Mouse (Mus musculus): ENCODE data around the gene Nxpe4. TPM values are rescaled to one million over a fixed set of nuclear protein-coding genes. Genes with fewer than 3 reads are reported as not detected.
A peak's percentile ranks its signal among the peaks of the same experiment; 100 is the strongest.

The Nxpe4 gene
- total RNA-seq, 2 experiments from 2014 or later: 3.0 to 3.1 TPM

DNA sequence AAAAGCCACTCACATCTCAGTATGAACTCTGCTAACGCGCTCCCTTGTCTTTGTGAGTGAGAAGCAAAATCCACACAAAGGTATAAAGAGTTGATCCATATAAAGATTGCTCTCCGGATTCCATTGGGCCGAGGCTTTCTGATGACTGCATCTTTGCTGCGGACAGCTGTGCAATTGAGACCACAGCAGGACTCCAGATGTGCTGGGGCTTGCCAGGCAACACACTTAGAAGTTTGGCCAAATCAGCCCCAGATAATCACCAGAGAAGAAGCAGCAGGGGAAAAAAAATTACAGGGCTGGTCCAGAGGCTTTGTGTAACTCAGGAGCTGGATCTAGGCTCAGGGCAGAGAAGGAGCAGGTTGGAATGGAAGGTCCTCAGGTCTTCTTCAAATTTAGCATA is 85.5 kb downstream of the Nxpe4 start:
- no peak overlapping the region for H3K4me3 ChIP-seq
- intact Hi-C loops (cut with DNase I): no loop called here
- no peak overlapping the region for H3K27ac ChIP-seq
- no peak for TF ChIP-seq CTCF (IDR thresholded peaks at IDR 0.05)
- no peak for DNase-seq

DNA sequence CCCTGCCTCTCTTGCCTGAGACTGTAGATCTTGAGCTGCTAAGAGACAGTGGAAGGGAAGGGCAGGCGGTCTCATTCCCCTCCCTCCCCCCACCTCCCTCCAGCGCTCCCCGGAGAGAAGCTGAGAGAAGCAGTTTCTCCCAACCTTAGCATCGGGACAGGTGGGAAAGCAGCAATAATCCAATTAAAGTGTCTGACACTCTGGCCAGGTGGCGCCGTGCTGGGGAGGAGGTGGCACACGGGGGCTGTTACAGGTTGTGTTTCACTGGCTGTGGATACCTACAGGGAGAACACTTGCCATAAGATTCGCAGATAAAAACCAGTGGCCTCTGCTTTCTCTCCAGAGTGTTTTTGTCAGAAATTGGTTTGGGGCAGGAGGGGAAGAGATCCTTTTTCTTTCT is 90.4 kb downstream of the Nxpe4 start:
- no peak for TF ChIP-seq CTCF (IDR thresholded peaks at IDR 0.05)
- intact Hi-C loops (cut with DNase I): no loop called here
- Histone ChIP-seq H3K27ac (no peak overlapping the region), H3K4me3 (no peak overlapping the region)
- no peak for DNase-seq

DNA sequence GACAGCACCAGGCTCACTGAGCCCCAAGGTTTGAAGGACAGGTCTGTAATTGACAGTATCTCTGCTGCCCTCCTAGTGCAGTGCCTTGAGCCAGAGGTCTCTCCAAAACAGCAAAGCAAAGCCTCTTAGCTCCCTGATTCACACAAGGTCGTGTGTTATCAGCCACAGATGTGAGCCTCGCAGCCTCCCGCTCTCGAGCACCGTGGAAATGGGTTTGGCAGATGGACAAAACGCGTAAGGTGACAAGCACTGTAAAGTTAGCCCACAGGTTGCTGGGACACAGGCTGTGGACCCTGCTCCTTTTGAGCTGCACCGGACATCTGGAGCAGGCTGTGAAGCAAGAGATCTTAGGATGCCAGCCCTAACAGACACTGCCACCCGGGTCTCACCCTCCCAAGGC is 95.2 kb downstream of the Nxpe4 start:
- intact Hi-C loops (cut with DNase I): no loop called here
- no peak overlapping the region for H3K4me3 ChIP-seq
- TF ChIP-seq CTCF (IDR thresholded peaks at IDR 0.05): no peak
- no peak overlapping the region for H3K27ac ChIP-seq
- no peak for DNase-seq

DNA sequence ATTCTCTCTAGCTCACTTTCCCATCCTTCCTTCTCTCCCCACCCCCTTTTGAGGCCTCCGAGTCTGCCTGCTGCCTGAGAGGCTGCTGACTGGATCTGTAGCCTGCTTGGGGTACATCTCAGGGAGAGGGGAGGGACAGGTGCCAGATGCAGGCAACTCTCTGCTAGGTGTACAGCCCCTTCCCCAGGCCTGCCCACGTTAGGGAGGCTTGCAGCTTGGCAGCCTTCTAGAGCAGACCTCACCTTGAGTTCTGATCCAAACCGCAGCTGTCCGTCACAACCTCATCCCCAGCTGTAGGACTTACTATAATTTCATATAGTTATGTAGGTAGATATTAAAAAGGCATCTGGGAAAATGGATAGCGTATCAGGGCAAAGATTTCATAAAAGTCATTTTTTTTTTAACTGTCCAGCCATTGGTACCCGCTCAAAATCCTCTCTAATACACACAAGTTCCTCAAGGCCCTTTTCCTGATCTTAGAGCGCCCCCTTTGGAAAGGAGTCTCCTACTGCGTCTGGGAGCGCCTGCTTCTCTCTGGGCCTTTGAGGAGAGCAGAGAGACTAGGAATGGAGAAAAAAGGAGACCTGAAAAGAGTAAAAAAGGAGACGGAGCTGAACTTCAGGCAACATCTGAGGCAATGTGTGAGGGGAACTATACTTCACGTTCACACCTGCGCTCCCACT is 96.1 kb downstream of the Nxpe4 start:
- Histone ChIP-seq H3K27ac (no peak overlapping the region), H3K4me3 (no peak overlapping the region)
- peak; percentile 34 for DNase-seq
- peak; percentile 74 for TF ChIP-seq CTCF (IDR thresholded peaks at IDR 0.05)
- intact Hi-C loops (cut with DNase I): no loop called here

DNA sequence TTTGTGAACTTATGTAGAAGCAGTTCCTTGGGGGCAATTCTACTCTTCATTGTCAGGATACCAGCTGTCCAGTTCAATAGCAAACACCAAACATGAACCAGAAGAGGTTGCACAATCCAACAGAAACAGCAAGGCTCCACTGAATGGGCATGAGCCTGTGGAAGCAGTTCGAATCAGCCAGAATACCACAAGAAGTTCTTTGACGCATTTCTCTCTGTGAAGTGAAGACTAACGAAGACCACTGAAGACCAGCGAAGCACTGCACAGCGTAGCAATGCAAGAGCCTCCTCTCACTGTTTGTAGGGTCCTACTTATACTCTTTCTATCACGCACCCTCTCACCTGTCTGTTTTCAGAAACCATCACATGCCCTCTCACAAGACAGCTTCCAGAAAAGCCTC is 102.8 kb downstream of the Nxpe4 start:
- intact Hi-C loops (cut with DNase I): loop anchor here (10.0 kb wide), 1 partner anchor 200 kb away; no protein-coding TSS in a partner anchor
- Histone ChIP-seq H3K4me3 (no peak overlapping the region), H3K27ac (no peak overlapping the region)
- TF ChIP-seq CTCF (IDR thresholded peaks at IDR 0.05): no peak
- DNase-seq: no peak

DNA sequence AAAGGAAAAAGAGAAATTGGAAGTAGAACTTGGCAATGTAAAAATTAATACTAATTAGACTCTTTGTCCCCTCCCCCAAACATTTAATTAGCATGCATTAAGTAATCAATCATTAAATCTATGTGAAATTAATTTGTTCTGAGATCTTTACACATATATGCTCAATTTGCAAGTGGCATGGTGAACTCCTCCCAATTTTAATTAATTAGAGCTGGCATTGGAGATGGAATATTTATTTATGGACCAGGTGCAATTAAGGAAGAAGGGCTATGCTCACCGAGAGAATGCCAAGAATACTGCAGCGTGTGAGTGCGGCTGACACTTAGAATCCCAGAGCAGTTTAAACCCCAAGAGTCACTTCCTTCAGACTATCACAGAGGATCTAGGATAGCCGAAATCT is 103.7 kb downstream of the Nxpe4 start:
- H3K27ac ChIP-seq: no peak overlapping the region
- DNase-seq: no peak
- TF ChIP-seq CTCF (IDR thresholded peaks at IDR 0.05): no peak
- H3K4me3 ChIP-seq: no peak overlapping the region
- intact Hi-C loops (cut with DNase I): loop anchor here (10.0 kb wide), 1 partner anchor 199 kb away; no protein-coding TSS in a partner anchor

DNA sequence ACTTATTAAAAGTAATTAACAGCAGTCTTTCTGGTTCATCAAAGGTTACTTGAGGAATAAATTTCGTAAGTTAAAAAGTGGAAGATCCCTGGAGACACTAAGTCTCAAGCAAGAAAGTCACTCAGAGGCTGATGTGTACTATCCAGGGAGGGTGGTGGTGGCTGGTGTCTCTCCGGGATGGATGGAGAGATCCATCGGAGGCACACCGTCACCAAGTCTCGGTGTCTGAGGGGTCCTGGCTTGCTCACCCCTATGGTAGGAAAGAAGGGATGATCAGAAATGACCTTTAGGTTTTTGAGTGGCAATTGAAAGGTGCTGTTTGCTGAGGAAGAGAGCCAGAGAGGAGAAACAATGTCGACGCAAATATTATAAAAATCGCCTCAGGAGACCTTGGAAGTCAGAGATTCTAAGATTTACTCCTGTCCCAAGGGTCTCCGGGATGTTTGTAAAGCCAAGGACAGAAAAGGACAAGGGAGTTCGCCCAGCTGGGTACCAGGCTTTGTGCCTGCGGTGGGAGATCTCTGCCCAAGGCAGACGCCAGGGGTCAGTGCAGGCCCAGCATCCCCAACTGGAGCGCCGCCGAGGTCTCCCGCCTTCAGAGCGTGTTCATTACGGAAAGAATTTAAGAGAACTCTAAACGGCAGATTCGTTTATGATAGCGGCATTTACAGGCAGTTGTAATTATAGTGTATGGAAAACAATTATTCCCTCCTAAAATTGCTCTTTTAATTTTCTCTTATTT is 104.6 kb downstream of the Nxpe4 start:
- DNase-seq: peak; percentile 86
- TF ChIP-seq CTCF (IDR thresholded peaks at IDR 0.05): peak; percentile 89
- H3K4me3 ChIP-seq: peak overlapping the region; percentile 79
- intact Hi-C loops (cut with DNase I): loop anchor here (1.0 to 10.0 kb wide), 3 partner anchors 88 to 320 kb away; no protein-coding TSS in a partner anchor
- H3K27ac ChIP-seq: peak overlapping the region; percentile 75

DNA sequence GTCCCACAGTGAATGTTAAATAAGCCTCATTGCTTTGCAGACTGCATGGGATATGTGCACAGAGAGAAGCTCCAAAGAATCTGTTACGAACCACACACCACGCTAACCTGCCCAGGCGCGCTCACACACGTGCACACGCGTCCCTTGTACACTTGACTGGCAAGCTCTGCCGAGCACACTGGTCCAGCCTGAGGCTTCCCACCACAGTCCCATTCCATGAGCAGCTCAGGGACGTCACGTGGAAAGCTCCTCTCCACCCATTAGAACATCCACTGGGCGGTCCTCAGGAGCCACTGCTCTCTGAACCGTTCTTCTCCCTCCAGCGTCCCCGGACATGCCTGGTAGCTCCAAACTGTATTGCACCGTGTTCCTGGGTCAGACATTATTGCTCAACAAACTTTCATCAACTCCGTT is 105.2 kb downstream of the Nxpe4 start:
- no peak for TF ChIP-seq CTCF (IDR thresholded peaks at IDR 0.05)
- Histone ChIP-seq H3K27ac (peak overlapping the region; percentile 75), H3K4me3 (peak overlapping the region; percentile 79)
- DNase-seq: peak; percentile 67
- intact Hi-C loops (cut with DNase I): loop anchor here (2.0 to 10.0 kb wide), 2 partner anchors 198 to 320 kb away; no protein-coding TSS in a partner anchor

DNA sequence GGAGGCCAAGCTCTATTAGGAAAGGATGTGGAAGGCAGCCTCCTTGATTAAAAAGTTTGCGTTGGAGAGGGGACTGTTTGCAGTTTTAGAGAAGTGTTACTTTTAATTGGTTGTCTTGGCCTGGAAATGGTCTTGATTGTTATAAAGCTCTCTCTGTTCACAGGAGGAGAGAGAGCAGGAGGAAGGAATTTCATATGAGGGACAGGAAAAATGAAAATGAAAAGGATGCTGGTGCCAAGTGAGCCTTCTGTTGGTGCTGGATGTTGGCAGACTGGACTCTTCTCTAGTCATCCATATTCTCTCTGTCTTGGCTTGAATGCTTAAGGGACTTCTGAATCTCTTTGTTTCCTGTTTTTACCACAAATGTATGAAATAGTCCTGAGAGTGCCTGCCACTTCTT is 106.1 kb downstream of the Nxpe4 start:
- intact Hi-C loops (cut with DNase I): loop anchor here (2.0 to 10.0 kb wide), 2 partner anchors 197 to 319 kb away; no protein-coding TSS in a partner anchor

DNA sequence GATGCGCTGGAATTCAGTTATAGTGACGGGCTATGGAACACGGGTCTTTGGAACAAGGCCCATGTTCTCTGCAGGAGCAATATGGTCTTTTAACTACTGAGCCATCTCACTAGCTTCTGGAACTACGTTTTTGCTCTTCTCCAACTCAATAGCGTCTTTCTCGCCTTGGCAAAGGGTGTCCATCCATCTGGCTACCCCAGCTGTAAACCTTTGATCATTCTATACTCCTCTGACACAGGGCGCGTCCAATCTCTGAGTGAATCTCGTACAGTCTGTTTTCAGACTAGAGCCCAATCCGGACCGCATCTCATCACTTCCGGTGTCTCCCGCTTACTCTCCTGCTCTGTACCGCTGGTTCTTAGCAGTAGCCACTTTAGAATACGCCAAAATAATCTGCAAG is 115.0 kb downstream of the Nxpe4 start:
- no peak for DNase-seq
- TF ChIP-seq CTCF (IDR thresholded peaks at IDR 0.05): no peak
- intact Hi-C loops (cut with DNase I): no loop called here
- Histone ChIP-seq H3K27ac (no peak overlapping the region), H3K4me3 (no peak overlapping the region)

More for the DNA sequence above, 106.1 kb downstream of the Nxpe4 start:
- DNase-seq: no peak
- H3K4me3 ChIP-seq: no peak overlapping the region
- TF ChIP-seq CTCF (IDR thresholded peaks at IDR 0.05): no peak
- H3K27ac ChIP-seq: peak overlapping the region; percentile 75

DNA sequence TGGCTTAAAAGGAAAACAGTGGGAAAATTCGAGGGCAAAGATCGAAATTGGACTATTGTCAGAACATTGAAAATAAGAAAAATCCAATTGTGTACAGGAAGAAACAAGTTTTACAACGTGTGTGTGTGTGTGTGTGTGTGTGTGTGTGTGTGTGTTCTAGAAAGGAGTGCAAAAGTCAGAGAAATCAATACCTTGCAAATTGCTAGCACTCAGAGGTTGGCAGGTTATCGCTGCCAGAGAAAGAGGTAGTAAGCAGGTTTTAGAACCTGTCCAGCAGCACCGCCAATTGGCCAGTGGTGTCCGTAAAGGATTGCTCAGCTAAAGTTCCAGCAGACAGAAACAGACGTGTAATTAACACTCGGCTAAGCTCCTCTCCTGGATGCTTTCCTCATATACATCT is 122.4 kb downstream of the Nxpe4 start:
- Histone ChIP-seq H3K27ac (no peak overlapping the region), H3K4me3 (no peak overlapping the region)
- DNase-seq: no peak
- intact Hi-C loops (cut with DNase I): no loop called here
- no peak for TF ChIP-seq CTCF (IDR thresholded peaks at IDR 0.05)

DNA sequence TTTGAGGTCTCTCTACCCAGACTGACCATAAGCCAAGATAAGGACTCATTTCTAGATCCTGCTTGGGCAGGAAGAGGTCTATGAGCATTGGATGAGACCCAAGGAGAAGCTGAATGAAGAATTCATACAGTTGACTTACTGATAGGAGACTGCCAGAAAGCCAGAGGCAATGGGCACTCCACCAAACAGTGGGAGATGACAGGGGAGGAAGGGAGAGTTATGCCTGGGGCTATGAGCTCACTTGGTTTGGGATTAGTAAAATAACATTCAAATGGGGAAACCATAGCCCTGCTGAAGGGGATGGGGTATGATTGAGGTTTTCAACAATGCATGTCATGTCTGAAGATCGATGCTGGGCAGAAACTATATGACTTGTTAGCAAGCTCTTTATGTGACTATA is 128.5 kb downstream of the Nxpe4 start:
- H3K4me3 ChIP-seq: no peak overlapping the region
- no peak for TF ChIP-seq CTCF (IDR thresholded peaks at IDR 0.05)
- DNase-seq: no peak
- intact Hi-C loops (cut with DNase I): no loop called here
- no peak overlapping the region for H3K27ac ChIP-seq

DNA sequence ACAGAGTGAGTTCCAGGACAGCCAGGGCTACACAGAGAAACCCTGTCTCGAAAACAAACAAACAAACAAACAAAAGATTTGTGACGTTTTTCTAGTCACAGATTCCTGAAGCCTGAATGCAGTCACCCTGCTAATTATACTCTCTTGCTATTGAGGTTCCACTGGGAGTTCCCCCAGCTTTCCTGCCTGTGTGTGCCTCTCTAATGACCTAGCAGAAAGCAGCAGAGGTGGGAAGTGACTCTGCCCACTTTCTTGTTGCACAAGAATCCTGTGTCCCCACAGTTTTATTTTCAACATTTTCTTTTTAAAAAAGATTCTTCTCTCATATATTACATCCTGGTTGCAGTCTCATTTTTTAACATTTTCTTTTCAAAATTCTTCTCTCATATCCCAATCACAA is 132.9 kb downstream of the Nxpe4 start:
- no peak overlapping the region for H3K27ac ChIP-seq
- no peak overlapping the region for H3K4me3 ChIP-seq
- no peak for TF ChIP-seq CTCF (IDR thresholded peaks at IDR 0.05)
- intact Hi-C loops (cut with DNase I): no loop called here
- no peak for DNase-seq
